Mouse (Mus musculus) 3134 (cell line): Measurements from ENCODE around the gene Ppp5c.
A peak's percentile ranks its signal among the peaks of the same experiment; 100 is the strongest.

Source experiments
- DNase-seq: peaks from one replicate; pipeline ENCODE4 v3.0.0-alpha.2; 2011; ENCODE audit warnings: low spot score; ENCODE audit not compliant: insufficient read length; ENCODE audit errors: extremely low read depth

Ppp5c gene

DNA sequence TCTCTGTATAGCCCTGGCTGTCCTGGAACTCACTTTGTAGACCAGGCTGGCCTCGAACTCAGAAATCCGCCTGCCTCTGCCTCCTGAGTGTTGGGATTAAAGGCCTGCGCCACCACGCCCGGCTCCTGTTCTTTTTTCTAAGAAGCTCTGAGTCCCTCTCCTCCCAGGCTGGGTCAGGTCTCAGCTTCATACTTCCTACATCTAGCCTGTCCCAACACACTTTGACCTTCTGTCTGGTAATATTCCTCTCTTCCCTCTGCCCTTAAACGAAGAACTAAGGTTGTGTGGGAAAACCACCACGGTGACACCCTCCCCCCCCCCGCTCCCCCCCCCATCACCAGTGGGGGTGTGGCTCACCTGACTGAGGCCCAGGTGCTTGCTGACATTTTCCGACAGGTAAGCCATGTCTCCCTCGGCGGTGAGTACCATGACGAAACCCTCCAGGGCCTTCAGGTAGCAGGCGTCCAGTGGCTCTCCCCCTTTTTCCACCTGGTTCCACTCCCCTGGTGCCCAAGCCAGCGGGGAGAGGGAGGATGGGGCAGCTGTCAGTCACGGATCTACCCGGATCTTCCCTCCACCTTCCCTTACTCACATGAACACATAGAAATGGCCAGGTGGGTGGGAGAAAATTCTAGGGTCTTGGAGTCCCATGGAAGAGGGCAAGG lies 26.7 kb upstream of the Ppp5c start:
- DNase-seq, result no peak

DNA sequence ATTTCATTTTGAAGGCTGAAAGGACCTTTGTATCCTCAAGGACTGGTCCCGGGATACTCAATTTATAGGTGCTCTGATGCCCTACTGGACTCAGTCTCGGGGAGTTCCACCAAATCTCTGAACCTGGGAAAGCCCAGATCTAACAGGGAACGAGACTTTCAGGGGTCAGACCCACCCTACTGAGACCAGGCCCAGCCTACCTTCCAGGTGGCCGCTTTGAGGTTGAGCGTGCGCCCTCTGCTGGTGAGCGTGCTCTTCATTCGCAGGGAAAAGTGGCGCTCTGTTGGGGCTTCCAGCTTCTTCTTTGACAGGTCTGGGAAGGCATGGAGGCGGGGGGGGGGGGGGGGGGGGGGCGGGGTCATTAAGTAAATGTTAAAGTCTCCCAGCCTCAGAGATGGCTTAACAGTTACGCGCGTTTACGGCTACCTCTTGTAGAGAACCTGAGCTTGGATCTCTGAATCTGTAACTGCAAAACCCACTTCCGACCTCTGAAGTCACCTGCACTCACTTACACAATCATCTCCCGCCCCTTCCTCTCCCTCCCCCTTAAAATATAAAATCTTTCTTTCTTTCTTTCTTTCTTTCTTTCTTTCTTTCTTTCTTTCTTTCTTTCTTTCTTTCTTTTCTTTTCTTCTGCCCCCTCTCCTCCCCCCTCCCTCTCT lies 23.3 kb upstream of the Ppp5c start:
- DNase-seq, result peak; percentile 37

DNA sequence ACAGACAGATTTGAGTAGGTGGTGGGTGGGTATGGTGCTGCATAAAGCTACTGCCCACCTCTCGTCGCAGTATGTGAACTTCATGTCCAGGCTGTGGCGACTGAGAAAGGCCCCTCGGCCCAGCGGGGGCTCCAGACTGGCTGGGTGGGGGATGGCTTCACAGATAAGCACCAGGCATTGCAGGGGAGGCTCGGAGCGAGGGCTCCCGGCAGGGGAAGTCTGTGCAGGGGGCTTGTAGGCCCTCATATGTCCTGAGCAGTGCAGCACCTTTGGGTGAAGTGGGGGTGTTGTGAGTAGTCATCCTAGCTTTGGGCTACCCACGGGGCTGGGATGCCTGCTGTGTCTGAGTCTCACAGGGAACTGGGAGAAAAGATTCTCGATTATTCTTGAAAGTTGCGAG lies 22.8 kb upstream of the Ppp5c start:
- no peak for DNase-seq

DNA sequence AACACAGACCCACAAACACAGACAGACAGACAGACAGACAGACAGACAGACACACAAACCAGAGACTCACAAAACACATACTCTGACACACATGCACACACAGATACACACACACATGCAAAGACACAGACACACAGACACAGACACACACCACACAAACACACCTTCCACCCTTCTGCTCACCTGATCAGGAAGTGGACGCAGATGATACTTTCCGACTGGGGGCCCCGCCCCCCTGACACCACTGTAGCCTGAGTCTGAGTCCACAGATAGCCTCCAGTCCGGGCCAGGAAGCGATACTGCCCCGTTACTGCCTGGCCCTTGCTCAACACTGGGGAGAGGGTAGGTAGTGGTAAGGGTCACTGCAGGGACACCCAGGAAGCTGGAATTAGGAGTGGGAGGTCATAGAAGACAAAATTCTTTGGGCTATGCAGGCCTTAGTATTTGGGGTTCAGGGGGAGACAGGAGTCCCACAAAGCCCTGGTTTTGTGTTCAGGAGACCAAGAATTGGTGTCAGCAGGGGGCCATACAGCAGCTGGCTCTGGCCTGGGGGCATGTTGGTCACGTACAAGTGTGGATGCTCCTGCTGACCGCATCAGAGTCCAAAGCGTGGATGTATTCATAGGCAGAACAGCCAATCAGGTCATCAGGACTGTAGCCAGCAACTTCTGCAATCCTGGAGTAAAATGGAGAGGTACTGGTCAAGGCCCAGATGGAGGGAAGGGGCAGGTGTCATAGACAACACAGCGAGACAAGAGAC lies 20.9 kb upstream of the Ppp5c start:
- no peak for DNase-seq

DNA sequence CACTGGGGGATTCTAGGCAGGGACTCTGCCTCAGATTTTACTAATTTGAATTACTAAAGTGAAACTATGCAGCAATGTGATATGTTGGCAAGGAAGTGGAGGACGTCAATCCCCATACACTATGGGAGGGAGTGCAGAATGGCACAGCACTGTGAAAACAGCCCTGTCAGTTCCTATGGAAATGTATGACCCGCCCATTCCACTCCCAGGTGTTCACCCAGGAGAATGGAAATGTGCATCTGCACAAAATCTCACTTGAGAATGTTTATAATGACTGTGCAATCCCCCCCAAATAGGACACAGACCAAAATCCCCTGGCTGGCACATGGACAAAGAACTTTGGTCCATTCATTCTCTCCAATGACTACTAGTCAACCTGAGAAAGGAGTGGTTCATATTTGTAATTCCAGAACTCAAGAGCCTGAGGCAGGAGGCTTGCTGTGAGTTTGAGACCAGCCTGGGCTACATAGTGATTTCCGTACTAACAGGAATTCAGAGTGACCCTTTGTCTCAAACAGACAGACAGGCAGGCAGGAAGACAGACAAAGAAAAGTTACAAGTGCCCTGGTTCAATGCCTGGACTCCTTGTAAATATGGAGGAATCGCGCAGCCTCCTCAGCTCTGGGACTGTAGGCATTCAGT lies 19.4 kb upstream of the Ppp5c start:
- DNase-seq, result no peak

DNA sequence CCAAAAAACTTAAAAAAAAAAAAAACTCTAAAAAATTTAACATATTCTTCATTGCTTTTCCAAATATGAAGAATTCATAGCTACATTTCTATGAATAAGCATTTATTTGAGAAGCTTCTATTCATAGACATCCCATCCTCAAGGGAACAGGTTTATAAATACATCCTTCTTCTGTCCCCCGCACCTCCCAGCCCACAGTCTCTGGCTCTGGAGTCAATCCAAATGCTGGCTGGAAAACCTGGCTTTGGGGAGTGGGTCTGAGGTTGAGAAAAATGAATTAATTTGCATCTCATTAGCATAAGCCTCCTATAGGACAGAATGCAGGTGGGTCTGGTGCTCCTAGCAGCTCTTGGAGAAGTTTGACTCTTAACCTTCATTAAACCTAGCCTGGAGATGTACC lies 18.0 kb upstream of the Ppp5c start:
- no peak for DNase-seq

DNA sequence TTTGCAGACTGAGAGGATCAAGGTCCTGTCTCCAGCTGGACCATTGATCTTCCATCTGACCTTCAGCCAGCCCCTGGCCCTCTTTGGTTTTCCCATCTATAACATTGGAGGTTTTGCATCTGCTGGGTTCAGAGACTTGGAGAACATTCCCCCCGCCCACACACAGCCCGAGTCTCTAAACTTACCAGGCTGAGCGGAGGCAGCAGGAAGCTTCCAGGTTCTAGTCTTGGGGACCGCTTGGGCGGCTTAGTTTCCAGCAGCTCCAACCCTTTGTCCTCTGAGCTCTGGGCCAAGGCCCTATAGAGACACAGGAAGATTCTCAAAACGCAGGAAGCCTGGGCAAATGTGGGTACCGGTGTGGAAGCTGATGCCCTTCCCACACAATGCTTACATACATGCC lies 11.6 kb upstream of the Ppp5c start:
- DNase-seq, result no peak

DNA sequence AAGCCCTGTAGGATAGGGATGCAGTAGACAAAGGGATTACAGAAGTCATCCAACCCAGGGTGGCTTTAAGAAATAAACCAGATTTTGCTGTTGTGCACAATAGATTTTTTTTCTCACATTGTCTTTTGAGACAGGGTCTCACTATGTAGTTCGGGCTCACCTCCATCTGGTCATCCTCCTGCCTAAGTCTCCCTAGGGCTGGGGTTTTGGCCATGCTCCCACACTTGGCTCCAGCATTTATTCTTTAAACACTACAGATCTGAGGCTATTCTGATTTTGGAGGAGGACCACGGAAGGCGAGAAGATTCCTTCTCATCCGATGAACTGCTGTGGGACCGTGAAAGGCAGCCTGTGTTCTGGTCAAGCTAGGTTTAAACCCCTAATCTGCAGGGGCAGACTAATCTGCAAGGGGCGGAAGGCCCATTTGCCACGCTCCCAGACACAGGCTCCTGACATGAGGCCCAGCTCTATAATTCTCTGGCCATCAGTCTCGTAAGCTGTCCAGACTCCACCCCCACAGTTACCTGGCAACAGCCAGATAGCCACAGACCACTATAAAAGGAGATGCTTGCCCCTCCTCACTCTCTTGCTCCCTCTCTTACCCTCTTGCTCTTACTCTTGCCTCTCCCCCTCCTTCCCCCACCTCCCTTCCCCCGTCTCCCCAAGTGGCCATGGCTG lies 10.4 kb upstream of the Ppp5c start:
- no peak for DNase-seq

DNA sequence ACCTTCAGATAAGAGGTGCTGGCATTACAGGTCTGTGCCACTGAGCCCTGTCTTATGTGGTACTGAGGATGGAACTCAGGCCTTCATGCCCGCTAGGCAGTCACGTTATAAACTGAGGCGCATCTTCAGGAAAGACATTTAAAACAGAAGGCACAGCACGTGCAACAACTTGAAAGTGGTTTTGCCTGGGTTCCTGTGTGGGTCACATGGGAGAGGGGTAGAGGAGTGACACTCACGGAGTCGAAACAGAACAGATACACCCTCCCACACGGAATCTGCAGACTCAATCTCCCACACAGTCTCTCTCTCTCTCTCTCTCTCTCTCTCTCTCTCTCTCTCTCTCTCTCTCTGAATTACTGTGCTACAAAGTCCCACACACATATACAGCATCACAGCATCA lies 2.5 kb upstream of the Ppp5c start:
- no peak for DNase-seq

DNA sequence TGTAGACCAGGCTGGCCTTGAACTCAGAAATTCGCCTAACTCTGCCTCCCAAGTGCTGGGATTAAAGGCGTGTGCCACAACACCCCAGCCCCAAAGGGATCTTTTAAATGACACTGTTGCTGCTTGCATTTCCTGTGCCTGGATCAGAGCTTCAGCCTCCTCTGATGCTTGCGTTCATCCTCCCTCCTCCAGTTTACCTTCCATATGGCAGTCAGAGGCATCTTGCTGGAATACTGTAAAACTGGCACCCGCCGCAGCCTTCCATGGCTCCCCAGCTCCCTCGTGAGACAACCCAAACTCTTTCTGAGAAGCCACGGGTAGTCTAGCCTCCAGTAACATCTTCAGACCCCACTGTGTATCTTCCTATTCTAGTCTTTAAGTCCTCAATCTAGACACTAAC lies 1.2 kb upstream of the Ppp5c start:
- DNase-seq, result no peak

DNA sequence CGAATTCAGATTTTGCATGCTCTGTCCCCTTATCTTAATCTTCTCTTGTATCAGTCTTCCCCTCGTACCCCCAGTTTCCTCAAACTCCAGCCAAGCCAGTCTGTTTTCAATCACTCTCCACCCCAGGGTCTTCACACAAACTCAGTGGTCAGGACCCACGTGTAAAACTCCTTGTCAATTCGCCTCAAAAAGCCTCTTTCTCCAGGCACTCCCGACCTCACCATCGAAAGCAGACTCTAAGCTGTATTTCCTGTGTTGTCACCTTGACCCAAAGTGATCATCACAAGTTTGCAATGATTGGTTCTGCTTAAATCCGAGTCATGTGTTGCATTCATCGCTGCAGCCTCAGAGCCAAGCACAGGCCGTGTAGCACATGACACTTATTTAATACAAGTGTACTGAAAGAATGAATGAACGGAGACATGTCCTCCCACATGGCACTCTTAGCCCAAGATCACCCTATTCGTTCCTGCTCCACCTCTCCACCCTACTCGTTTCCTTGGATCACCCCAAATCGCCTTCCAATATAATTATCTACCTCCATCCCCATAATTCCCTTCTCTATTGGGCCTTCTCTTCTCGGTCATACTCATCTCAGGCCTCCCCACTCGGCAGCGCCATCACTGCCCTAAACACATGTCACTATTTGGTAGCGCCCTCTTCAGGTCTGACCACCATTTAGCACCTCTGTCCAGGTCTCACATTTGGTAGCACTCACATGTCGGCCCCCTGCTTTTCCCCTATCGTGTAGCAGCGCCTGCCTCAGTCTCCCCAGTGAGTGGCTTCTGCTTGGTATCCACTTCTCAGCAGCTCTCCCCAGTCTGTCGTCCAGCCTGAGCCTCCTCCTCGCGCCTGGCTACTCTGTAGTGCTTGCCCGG lies 775 bp downstream of the Ppp5c start:
- no peak for DNase-seq

DNA sequence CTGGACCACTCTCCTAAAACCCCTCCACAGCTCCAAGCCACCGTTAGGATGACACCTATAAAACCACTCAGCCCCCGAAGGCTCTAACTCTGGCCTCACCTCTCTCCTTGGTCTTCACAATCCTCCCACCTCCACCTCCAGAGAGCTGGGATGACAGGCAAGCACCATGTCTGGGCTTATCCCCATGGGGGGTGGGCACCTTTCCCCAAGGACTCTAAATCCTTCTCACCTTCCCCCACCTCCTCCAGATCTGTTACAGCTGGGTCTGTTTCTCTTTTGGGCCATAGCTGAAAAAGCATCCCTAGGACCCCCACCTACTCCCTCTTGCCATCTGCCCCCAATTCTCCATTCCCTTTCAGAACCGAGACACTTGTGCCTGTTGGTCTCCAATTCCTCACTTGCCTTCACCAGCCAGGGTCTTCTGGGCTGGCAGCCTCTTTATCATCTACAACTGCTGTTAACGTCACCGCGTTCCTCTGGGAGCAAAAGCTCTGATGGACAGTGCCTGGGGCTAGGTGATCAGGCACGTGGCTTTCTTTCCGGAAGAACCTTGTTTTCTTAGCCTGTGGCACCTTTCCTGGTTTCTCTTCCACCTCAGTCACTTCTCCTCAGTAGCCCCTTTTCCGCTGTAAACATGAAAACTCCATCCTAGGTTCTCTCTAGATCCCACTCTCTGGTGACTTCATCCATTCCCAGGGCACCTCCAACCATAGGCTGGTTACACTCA lies 1.7 kb downstream of the Ppp5c start:
- no peak for DNase-seq

DNA sequence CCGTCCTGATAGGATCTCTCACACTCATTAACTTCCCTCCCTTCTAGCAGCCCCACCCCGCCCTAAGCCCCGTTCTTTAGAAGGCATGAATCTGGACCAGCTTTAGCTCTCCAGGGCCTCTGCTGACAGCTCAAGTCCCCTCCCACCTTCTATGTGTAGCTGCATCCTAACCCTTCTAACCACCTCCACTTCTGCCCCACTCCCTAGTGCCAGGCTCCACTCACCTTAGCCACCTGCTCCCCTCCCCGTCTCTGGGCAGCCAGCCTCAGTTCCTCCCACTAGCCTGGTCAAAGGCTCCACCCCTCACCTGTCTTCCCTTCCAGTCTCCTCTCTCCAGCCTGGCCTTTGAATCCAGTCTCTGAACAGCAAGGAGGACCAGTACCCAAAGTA lies 2.2 kb downstream of the Ppp5c start:
- DNase-seq, result no peak

DNA sequence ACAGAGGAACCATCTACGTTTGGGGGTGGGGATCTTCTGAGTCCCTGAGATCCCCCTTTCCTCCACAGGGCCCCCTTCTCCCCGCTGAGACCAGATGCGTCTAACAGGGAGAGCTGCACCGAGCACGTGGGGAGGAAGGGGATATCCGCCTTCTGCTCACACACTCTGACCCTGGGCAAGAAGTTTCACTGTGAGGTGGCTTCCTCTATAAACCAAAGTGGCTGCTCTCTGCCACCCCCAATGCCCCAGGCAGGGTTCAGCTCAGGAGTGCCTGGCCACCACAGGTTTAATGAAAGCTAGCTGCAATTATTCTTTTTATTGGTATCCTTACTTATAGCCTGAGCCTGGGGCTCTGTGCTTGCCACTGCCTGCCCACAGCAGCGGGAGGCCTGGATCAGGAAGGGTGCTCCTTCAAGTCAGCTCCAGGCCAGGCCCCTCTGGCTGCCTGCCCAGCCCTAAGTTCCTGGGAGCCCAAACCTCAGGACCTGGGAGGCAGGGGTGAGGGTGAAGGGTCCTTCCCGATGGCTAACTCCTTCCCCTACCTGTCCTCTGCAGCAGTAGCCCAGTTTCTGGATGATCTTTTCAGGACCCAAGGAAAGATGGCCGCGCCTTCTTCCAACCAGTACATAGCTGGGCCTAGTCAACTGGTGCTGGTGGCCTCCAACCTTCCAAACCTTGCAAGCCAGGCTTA lies 2.8 kb downstream of the Ppp5c start:
- DNase-seq, result peak; percentile 41

DNA sequence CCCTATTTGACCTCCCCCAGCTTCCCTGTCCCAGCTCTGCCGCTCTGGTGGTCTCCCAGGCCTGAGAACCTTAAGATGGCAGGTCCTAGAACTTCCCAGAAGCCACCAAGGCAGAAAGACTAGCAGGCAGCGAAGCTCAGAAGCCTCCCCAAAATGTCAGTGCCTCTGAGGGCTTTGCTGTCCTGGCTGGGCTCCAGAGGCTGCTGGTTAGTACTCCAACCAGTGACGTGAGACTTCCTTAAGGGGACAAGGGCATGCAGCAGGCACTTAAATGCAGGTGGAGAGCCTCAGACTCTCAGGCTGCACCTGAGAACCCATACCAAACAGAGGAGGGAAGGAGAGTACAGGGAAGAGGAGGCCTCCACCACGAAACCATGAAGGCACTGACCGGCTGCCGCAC lies 3.6 kb downstream of the Ppp5c start:
- DNase-seq, result no peak

DNA sequence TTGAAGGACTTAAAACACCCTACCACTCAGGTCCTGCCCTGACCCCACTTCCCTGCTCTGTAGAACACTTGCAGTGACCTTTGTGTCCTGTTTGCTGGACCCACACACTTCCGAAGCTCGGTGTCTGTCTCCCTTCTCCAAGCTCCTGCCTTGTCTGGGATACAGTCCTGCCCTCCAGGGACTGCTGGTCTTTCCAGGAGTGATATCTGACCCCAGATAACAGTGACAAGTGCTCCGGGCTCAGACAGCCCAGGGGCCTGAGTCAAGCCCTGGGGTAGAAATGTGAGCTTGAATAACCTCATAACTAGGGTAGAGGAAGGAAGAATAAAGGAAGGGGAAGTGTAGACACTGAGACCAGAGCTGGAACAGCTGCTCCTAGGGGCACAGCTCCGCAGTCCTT lies 4.0 kb downstream of the Ppp5c start:
- no peak for DNase-seq

DNA sequence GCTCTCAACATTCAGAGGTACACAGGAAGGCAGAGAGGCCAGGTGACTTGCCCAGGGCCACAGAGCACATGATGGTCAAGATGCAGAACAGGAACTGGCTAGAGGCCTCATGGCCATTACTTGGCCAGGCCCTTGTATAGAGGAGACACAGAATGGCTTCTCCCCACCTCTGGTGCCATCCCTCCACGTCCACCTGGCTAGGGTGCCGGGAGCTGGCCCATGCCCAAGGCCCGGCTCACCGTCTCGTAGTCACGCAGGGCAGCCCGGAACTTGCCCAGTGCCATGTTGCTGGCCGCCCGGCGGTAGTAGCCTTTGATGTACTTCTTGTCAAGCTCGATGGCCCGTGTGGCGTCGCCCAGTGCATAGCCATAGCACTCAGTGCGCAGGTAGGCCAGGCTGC lies 5.5 kb downstream of the Ppp5c start:
- DNase-seq, result no peak

DNA sequence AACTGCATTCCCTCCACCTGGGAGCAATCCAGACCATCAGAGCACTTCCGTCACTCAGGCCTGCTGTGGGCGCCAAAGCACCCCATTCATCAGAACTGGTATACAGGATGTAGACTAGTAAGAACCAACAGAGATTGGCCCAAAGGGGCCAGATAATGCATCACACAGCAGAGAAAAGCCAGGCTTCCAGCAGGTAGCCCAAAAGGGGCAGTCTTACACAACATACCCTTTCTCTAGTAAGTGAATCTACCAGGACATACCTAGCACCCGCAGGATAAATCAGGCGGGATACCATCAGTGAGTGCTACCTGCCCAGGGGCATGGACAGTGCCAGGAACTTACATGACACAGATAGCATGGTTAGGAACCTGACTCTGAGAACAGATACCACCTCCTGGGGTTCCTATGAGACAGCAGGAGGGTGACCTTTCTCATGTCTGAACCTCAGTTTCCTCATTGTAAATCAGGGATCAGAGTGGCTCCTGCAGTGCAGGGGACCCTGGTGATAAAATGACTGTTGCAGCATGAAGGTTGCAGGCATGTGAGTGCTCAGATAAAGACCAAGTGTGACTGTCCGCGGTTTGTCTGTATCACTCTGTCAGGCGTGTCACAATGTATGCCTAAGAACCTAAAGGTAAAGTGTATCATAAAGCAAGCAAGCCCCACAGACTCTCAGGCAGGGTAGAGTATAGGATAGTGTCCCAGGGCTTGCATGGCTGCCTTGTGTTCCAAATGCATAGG lies 8.1 kb downstream of the Ppp5c start:
- no peak for DNase-seq
